Mouse (Mus musculus) retina, adult 2 months (tissue): ENCODE data around the gene Emg1.
"Not testable (repeated sequence)": the region's sequence is repeated elsewhere in the genome, so short reads cannot be mapped to it uniquely, and the experiment has no call there.

Source experiments
- DNase-seq: peaks from one replicate; pipeline ENCODE4 v3.0.0-alpha.2; 2012; ENCODE audit warnings: low read depth, low spot score

Gene Emg1

DNA sequence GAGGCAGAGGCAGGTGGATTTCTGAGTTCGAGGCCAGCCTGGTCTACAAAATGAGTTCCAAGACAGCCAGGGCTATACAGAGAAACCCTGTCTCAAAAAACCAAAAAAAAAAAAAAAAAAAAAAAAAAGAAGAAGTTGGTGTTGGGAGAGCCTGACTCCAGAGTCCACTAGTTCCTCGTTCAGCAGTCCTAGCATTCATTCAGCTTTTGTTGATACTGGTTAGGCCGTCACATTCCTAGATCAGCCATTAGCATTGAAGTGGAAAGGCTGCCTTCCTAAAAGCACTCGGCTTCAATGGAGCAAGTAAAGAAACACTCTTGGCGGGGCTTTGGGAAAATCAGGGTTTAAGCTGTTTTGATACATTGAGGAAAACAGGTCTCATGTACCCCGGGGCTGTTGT, 29.7 kb downstream of the Emg1 start:
- not testable (repeated sequence) for DNase-seq

GRCm38 (mm10) chr6:124679486-124679885, 32.5 kb downstream of the Emg1 start:
- no peak for DNase-seq

- no peak for DNase-seq
Observed at GRCm38 (mm10) chr6:124678769-124679168, 33.2 kb downstream of the Emg1 start.

DNA sequence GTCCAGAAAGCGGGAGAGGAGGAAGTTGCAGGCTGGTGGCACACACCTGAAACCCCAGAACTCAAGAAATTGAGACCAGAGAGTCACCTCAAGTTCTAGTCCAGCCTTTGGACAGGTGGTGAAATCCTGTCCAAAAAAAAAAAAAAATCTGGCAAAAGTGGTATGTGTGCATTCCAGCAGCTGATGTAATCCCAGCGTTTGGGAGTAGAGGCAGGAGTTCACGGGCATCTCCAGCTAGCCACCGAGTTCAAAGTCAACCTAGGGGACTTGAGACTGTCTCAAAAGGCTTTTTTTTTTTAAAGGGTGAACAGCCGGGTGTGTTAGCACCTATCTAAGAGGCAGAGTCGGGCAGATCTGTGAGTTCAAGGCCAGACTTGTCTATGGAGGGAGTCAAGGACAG, 35.8 kb downstream of the Emg1 start:
- DNase-seq = no peak

DNA sequence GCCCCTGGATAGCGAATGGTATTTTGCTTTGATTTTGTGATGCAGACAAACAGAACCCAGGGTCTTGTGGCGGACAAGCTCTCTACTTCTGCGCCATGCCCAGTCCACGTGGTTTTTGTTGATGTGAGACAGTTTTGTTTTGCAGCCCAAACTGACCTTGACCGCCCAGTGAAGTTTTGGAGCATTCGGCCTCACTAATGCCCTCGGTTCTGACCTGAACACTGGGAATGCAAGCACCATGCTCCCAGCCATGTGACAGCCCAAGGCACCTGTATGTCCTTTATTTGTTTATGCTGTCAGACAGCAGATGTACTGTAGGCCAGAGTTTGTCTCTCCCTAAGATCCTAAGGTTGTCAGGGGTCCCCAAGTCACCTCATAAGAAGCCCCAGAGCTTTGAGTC, 37.4 kb downstream of the Emg1 start:
- no peak for DNase-seq

GRCm38 (mm10) chr6:124673619-124674018, 38.4 kb downstream of the Emg1 start:
- DNase-seq = no peak

DNA sequence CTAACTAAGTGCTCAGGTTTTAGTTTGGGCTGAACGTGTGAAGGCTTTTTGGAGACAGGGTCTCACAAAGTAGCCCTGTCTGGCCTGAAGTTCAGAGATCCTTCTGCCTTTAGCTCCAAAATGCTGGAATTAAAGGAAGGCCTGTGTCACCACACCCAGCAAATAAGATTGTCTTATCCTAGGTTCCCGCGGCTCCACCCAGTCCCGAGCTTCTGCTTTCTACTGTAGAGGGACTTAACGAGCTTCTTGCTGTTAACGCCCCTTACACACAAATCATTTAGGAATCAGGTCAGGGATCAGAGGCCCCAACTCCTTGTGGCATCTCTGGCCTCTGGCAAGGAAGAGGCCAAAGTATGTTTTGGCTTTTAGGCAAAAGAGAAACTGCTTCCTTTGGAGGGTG, 39.9 kb downstream of the Emg1 start:
- DNase-seq = no peak

DNA sequence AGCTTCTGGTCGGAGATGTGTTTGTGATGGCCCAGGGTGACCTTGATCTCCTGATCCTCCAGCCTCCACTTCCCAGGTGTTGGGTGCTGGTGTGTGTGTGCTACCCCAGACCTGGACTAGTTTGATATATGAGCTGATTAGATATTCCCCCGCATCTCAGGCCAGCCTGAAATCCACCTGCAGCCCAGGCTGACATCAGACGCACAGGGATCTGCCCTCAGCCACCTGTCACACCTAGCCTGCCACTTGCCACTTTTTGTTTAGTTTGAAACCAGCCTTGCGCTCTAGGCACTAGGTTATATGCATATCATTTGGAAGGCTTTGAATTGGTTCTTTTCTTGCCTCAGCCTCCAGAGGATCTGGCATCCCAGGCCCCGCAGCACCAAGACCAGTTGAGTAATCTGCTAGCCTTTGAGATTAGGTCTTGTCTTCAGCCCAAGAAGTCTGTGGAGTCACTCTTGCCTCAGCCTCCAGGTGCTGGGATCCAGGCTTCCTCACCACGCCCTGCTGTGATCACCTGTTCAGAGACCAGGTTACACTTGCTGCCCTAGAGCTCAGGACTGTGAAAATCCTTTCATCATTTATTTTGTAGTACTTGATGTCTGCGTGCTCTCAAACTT, 41.6 kb downstream of the Emg1 start:
- DNase-seq = no peak

- DNase-seq = no peak
Observed at GRCm38 (mm10) chr6:124669234-124669859, 42.6 kb downstream of the Emg1 start.

DNA sequence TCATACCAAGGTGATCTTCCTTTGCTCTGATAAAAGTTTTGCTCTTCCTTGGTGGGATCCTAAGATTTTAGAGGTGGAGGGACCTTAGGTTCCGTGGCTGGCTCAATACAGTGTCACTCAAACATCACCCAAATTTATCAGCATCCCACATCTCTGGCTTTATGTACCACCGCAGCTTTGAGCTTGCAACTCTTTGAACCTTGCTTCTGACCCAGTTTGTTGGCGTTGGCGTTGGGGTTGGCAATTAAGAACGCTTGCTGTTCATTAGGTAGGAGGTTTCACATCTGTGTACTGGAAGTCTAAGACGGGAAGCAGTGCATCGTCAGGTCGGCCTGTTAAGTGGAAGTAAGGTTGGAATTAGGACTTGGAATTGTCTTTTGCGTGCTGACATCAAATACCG, 47.0 kb downstream of the Emg1 start:
- DNase-seq = no peak

DNA sequence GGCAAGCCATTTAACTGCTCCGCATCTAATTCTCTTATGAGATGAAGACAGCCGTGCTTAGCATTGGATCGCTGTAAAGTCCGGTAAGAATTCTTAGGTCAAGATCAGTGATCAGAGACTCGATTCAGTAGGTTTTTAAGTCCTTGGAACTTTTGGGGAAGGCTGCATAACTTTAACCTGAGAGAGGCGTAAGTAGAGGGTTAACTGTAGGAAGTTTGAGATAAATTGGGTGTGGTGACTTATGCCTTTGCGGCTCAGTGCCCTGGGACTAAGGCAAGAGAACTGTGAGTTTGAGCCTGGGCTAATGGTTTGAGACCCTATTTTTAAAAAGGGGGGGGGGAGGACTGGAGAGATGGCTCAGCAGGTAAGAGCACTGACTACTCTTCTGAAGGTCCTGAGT, 47.7 kb downstream of the Emg1 start:
- no peak for DNase-seq

DNA sequence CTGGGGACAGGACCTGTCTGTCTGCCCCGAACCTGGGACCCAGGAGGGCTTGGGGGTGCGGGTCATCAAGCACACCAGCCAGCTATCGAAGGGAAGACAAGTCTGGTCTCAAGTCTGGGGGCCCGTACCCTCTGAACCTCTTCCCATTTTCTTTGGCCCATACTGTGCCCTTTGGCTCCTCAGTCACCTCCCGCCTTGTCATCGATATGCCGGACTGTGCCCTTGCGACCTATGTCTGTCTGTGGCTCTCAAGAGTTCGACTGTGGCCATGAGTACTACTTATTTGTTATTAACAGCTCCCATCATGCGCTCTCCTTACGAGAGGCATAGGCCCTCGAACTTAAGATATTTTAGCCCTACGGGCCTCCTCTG, 48.6 kb downstream of the Emg1 start:
- DNase-seq = no peak

- DNase-seq = peak; percentile 94
Observed at GRCm38 (mm10) chr6:124662477-124663423, 49.2 kb downstream of the Emg1 start, which contains the start of gene Lpcat3. Gene Lpcat3 (plus strand): TSS chr6:124663027.

GRCm38 (mm10) chr6:124661995-124662394, 50.0 kb downstream of the Emg1 start:
- no peak for DNase-seq

- DNase-seq = no peak
Observed at GRCm38 (mm10) chr6:124661156-124661806, 50.7 kb downstream of the Emg1 start.

DNA sequence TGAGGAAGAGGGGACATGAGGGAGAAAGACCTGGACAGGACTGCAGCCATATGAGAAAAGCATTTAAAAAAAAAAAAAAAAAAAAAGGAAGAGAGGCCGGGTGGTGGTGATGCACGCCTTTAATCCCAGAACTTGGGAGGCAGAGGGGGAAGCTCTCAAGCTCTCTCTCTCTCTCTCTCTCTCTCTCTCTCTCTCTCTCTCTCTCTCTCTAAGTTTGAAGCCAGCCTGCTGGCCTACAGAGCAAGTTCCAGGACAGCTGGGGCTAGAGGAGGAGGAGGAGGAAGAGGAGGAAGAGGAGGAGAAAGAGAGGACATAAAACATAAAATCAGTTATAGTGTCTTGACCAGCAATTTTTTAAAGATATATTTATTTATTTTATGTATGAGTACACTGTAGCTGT, 53.9 kb downstream of the Emg1 start:
- DNase-seq = no peak

DNA sequence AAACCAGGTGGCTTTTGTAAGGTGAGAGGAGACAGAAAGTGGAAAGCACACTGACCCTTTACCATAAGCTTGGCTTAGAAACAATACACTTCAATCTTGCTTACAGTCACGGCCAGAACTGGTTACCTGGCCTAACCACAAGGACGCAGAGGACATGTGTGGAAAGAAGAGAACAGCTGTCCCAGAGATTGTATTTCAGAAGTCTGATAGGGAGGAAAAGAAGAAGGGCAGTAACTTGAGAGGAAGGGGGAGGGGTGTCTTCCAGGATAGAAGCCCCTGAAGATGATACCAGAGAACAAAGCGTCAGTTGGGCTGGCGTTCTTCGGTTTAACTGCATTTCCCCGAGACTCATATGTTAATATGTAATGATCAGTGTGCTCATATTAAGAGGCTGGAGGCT, 56.1 kb downstream of the Emg1 start:
- DNase-seq = no peak
